Mouse (Mus musculus) induced T-regulatory cell, adult 2 months (primary cell): ENCODE measurements at regions not wholly inside any gene's neighbourhood (a gene's known extent, or its start where the extent isn't known, plus 50 kb on each side); places are given as distances from the start of the nearest gene placed in this dataset.
A peak's percentile ranks its signal among the peaks of the same experiment; 100 is the strongest.
"Not testable (repeated sequence)": the region's sequence is repeated elsewhere in the genome, so short reads cannot be mapped to it uniquely, and the experiment has no call there.

ENCODE experiments used
- DNase-seq: peaks from one replicate; pipeline ENCODE4 v3.0.0-alpha.2; 2012; ENCODE audit warnings: low read depth

DNA sequence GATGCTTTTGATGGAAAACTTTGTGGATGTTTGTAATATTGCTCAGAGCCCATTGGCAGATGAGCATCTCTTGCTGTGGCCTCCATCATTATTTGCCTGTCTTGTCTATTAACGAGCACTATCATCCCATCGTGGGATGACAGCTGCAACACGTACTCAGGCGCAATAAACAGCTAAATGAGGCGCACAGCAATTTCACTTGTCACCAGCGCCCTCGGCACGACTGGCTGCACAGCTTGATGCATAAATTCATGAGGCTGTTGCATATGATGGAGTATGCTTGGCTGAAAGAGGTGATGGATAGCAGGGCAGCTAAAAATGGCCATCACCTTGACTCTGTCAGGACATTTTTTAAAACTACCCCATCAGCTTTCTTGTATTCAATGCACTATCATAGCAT, 853.1 kb upstream of the Pou3f2 start:
- no peak for DNase-seq

DNA sequence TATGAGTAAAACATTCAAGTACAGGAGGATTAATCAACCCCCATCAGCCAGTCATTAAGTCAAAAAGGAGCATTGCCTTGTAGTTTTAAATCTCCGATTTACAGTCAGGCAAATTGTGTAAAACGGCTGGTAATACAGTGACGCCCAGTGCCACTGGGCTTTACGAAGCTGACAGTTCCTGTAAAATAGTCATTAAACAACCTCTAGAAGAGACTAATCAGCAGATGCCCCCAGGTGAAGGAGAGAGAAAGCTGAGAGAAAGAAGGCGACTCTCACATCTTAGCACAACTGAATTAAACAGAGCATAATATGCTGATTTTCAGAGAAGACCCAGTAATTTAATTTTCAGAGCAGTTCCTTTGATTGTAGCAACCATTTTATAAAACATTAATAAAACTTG, 850.3 kb upstream of the Pou3f2 start:
- no peak for DNase-seq

DNA sequence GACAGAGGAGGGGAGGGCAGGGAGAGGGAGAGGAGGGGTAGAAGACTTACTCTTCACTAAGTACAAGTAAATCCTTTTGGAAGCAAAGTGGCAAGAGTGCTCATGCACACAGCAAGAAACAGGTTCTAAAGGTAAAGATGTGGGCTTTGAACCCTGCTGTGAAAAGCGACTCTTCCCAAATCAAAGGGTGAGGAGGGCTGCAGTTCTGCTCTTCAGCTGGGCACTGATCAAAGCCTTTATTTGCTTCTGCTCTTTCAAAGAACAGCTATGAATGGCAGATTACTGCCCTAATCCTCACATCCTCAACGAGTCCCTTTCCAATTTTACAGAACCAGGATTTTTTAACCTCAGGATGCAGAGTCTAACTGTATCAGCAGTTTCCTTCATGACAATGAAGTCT, 812.5 kb upstream of the Pou3f2 start:
- DNase-seq: no peak

DNA sequence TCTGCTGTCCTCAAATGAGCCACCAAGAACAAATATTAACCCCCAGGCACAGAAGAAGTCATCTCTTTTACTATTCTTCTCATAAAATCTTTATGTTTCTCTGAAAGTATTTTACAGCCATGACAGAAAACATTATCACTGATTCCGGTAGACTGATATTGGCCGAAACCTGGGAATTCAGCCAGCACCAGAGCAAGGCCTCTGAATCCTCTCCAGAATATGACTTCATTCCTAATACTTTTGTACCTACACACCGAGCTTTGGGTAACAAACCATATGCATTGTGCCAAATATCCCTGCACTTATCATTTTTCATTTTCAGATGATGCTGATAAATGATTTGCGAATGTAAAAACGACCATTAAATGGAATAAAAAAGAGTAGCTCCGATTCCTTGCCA, 791.9 kb upstream of the Pou3f2 start:
- no peak for DNase-seq

DNA sequence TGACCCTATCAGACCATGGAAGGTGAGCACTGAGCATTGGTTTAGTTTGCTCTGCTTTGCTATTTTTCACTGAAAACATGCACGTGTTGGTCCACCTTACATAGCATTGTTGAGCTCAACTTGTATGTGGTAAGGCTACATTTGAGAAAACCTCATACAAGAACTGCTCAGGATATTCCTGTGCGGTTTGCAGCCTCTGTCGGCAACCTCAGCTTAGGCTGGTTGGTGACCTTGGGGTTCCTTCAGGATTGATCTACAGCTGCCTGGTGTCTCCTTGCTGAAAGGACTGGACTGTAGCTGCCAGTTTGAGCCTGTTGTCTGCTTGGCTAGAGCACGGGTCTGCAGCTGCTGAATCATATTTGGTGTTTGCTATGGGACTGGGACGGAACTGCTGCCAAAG, 787.0 kb upstream of the Pou3f2 start:
- no peak for DNase-seq

DNA sequence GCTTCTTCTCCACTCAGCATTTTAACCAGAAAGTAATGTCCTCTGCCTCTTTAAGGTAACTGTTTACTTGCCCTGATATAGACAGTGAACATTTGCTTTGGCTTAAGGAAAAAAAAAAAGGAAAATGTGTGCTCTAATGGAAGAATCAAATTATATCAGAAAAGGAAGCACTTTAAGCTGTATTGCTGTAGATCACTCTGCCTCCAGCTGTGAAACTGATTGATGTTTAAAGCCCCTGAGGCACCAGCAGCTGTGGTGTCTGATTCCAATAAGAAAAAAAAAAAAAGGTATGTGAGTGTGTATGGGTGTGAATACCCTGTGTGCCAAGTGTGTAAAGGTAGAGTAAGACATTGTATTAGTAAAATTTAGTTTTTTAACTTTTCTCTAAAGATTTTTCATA, 783.8 kb upstream of the Pou3f2 start:
- DNase-seq: no peak

DNA sequence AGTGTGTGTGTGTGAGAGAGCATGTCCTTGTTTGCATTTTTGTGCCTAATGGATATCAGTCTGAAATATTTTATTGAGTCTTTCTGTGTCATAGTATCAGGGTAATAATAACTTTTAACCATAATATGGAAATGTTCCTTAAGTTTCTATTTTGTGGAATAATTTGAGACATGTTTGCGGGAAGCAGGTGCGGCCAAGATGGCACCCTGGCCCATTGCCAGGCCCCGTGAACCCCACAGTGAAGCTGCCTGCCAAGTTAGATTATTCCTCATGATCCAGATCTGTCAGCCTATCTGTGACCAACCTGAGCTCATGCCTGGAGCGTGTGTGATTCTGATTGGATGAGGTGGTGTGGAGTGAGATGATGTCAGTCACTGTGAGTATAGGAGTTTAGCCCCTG, 772.2 kb upstream of the Pou3f2 start:
- no peak for DNase-seq

DNA sequence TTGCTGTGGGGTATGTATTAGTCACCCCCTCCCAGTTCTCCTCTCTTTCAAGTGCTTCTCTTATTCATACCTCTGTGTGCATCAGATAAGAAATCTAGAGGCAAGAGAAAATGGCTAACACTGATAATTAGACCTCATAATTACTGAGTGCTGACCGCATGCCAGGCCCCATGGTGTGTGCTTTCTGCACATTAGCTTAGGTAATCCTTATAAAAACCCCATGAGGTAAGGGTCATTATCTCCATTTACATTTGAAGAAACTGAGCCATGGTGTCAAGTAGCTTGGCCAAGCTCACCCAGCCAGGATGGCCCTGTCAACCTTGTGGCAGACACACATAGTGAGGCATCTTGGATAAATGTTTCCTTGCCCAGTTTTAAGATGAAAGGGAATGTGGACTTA, 746.8 kb upstream of the Pou3f2 start:
- DNase-seq: no peak

DNA sequence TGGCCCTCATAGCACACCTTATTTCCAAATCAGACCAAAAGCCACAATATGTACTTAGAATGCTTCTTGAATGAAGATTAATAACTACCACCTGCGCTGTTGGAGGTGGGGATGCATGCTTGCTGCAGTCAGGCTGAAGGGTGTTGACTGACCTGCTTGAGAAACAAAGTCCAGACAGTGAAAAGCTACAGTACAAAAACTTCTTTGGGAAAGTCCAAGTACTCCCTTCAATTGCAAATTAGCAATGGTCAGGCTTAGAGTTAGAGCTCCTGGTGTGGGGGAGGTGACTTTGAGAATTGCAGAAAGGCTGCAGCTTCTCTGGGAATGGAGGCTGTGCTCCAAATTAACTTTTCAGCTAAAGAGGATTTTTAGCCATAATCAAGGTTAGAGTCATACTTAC, 706.6 kb upstream of the Pou3f2 start:
- not testable (repeated sequence) for DNase-seq

DNA sequence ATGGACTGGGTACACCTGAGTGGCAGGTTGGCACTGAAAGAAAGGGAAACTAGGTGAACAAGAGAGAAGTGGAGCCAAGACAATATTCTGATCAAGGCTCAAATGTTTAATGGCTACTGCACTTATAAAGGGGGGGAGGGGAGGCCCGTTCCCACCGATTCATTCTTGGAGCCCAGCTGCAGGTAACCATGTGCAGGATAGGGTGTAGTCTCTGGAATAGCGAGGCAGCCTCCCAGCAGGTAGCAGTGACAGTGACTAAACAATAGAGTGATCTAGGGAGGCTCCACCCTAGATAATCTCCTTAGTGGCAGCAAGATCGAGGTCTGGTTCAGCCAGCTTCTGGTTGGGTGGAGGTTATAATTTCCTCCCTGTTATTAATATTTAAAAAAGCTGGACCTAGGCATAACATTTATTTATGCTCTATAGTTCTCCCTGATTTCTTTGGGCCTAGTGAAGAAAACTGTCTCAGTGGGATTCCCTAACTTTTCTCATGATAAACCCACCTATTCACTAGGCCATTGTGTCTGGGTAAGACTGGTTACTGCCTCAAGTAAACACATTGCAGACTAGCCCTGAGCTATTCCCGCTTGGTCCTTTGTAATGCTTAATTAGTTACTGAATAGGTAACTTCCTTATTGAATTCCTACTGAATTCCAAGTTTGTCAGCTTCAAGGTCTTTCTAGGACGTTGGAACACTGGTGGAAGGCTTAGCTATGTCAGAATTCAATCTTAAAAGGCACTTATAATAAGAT, 705.4 kb upstream of the Pou3f2 start:
- DNase-seq: no peak

DNA sequence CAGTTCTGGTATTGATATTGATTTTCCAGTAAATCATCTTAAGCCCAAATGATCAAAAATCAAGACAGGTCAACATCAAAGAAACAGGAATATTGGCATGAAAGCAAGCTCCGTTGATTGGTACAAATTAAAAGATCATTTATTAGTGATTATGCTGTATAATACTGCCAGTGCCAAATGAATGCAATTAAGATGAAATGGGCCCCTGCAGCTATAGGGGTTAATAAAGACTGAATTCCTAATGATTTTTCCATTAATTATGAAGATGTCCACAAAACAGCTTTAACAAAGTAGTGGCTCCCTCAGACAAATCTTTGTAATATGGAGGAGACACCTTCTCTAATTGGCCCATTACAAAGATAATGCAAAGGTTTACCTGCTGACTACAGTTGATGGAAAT, 685.6 kb upstream of the Pou3f2 start:
- no peak for DNase-seq

DNA sequence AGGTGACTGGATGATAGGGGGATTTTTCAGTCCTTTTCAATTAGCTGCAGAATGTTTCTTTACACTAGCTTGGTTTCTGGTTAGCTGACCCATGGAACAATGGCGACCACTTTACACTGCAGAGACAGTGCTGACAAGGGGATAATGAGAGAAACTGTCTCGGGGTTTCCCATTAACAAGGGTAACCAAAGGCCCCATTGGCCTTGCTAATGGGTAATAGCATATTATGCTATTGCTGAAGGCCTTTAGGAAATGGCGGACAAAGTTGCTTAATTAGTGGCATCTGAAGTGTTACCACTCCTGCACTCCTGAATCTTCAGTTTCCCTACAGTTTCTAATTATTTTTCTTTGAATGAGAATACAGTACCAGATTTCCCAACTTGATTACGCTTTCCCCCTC, 685.2 kb upstream of the Pou3f2 start:
- no peak for DNase-seq

DNA sequence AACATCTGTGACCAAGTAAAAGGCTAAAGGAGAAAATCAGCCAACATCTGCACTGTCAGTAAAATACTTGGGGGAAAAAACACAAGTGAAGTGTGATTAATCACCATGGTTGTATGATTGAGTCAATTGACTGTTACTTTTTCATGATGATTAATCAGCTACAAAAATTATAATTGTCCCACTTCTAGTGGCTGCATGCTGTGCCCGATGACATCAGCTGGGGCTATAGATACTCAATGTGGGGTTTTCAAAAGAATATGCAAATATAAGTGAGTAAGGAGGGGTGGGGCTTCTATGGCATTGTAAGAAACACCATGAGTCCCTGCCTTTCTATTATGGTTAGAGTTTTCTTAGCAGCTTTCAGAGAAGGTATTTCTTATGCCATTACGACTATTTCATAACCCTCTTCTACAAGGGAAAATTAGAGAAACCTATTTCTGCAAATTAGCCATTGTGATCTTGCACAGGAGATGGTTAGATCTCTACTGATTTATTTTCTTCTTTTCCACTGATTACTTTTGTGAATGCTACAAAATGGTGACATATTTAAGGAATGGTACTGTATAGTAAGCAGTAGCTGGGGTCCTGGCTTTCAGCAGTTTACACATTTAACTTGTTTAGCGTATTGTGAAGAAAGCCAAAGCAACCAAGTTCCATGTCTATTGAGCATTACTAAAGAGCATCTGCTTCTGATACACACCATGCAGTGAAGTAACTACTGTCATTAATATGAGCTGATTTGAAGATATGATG, 660.1 kb upstream of the Pou3f2 start:
- no peak for DNase-seq

DNA sequence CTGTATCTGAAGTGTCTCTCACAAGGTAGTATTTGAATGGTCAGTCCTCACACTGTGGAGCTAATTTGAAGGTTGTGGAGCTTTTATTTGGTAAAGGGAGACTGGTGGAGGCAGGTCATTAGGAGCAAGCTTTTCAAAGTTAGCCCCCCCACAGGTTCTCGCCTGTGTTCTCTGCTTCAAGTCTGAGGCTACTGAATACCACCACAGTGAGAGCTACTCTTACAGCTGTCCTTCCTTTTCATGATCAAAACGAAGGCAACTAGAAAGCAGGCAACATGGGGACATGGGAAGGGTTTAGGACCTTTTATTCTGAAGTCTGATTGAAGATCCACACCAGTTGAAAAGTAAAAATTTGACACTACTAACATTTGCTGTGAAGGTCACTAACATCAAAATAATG, 645.2 kb upstream of the Pou3f2 start:
- DNase-seq: no peak

DNA sequence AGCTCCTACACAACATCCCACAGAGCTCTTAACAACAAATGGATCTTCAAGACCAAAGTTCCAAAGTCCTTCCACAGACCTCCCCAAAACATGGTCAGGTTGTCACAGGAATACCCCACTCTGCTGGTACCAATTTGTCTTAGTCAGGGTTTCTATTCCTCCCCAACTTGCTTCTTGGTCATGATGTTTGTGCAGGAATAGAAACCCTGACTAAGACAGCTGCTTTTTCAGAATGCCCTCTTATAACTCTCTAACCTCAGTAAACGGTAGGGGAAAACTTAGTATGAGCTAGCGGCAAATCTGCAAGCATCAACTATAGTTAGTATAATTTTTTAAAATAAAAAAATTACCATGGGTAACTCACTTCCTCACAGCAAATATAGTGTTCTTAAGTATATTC, 613.3 kb upstream of the Pou3f2 start:
- peak; percentile 46 for DNase-seq

DNA sequence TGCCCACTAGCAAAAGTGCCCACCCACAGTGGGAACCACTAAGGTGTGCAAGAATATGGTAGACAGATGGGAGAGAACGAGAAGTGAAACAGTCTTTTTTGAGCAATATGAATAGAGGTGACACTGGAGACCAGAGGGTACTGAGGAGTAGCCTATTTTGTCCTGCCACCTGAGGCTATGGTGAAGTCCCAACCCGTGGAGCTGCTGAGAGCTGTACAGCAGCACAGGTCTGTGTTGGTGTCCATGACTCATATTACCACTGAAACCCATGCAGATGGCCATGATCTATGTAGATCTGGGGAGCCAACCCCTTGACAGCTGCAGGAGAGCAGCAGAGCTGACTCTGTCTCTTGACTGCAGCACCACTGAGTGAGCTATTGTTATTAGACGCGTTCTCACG, 591.4 kb upstream of the Pou3f2 start:
- no peak for DNase-seq

DNA sequence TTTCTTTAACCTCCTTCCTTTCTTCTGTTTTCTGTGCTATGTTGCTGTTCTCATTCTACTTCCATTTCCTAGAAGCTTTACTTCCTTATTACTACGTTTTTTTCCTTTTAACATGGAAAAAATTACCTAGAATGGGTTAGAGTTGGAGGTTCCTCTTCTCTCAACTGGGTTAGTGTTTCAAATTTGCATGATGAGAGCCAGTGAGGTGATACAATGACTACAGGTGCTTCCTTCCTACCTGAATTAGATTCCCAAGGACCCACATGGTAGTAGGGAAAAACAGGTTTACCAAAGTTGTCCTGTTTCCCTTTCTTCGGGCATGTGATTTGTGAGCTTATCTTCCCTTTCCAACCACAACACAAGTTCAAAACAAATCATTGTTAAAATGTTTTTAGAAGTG, 589.4 kb upstream of the Pou3f2 start:
- no peak for DNase-seq

DNA sequence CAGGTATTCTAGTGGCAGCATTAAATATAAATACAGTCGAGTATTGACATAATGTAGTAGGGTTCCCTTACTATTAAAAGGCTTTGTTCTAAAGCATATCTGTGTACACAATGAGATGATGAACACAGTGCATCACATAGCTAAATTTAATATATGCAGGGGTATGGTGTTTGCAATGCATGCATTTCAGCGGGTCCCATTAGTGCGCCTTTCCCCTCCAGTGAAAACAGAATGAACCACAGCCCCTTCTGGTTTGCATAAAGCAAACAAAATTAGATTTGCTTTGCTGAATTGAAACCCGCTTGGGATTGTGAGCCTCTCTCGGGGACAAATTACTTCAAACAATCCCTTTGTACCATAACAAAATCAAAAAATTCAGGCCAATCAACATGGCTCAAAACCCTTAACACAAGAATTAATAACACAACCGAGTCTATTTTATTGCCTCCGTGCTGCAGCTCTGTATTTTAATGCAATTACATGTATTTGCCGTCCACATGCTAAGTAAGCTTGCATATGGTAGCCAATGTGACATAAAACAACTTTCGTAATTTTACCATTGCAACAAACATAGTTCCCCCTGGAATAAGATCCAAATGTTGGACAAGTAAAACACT, 562.6 kb upstream of the Pou3f2 start:
- DNase-seq: no peak

DNA sequence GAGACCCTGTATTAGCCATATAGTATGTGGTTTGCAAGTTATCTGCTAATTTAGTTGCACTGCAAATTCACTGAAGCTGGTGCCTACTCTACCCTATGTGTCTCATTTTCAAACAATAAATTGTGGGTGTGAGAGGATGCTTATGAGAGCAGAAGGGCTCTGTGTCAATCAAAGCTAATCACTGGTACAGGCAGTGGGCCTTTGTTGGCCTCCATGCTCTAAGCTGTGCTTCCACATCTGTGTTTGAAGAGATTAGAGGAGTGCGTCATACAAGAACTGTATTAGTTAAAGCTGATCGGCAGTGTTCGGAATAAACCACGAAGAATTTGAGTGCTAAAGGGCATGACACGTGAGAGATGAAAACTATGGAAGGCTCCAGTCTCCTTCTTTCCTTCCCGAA, 549.6 kb upstream of the Pou3f2 start:
- no peak for DNase-seq

DNA sequence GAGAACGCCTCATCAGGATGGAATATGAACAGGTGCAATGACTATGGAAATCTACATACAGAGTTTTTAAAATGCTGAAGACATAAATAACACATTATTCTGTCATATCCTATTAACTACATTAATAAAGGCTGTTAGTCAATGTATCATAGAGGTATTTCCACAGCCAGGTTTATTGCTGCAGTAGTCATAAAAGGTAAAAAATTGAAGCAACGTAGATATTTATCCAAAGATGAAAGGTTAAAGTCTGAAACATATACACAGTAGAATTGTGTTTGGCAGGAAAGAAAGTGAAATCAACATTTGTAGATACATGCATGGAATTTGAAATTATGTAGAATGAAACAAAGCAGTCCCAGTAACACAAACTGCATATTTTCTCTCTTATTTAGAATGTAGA, 543.1 kb upstream of the Pou3f2 start:
- DNase-seq: no peak

DNA sequence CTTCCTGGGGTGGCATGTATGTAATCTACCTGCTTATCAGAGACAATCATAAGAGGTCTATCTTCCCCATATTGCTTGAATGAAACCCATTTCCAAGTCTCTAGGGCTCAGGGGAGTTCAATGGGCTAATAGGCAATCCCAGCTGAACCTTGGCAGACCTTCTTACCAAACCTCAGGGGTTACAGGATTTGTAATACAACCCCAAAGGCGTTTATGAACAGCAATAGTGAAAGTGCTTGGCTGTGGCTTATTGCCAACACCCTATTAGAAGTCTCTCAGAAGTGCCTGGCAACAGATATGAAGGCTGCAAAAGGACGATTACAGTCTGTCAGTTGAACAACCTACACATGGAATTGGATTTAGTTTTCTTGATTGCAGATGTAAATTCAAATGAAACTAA, 534.0 kb upstream of the Pou3f2 start:
- no peak for DNase-seq

DNA sequence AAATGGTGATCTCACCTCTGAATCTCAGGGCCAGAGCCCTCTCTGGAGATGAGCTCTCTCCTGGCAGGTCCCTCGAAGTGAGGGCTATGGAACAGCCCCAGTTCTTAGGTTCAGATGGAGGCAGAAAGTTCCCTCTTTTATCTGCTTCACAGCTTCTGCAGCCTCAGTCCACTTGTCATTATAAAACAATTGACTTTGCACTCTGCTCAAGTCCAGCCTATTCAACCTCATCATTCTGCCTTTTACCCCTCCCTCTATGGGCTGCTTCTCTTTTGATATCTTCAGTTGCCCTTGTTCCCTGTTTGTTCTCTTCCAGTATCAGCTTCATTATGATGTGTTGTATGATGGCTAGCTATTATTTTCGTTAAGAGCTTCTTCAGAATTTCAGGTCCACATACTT, 522.2 kb upstream of the Pou3f2 start:
- DNase-seq: no peak

DNA sequence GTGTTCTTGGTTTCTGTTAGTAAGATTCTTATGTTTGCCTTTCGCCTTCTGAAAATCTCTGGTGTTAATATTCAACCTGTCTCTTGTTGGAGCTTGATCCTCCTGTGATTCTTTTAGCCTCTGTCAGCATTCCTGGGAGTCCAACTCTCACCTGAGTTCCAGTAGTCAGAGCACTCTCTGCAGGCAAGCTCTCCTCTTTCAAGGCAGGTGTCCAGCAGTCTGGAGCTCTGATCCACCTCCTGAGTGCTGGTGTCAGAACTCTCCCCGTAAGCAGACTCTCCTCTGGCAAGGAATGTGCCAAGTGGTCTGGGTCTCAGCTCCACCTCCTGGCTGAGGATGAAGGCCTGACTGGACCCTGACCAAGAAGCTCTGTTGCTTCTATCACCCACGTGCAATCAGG, 521.0 kb upstream of the Pou3f2 start:
- not testable (repeated sequence) for DNase-seq

DNA sequence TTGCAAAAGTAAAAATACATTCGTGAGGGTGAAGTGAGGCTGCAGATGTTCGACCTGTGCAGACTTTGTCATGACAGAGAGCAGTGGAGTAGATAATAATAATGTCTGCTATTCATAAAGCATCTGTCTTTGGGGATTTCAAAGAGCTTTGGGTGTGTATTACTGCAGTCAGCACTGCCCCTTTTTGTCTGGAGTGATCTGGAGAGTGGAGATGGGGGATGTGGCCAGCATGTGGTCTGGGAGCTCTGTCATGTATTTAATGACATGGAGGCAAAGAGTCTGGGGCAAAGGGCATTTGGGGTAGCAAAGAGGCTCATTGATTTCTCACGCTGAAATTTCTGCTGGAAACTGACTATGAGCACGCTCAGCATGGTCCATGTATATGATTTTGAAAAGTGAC, 510.8 kb upstream of the Pou3f2 start:
- no peak for DNase-seq
